Mouse (Mus musculus): ENCODE results near the gene Arfgap3. TPM values are rescaled to one million over a fixed set of nuclear protein-coding genes. Genes with fewer than 3 reads are reported as not detected.

Arfgap3 gene
- total RNA-seq (2023), result 8.8 TPM

DNA sequence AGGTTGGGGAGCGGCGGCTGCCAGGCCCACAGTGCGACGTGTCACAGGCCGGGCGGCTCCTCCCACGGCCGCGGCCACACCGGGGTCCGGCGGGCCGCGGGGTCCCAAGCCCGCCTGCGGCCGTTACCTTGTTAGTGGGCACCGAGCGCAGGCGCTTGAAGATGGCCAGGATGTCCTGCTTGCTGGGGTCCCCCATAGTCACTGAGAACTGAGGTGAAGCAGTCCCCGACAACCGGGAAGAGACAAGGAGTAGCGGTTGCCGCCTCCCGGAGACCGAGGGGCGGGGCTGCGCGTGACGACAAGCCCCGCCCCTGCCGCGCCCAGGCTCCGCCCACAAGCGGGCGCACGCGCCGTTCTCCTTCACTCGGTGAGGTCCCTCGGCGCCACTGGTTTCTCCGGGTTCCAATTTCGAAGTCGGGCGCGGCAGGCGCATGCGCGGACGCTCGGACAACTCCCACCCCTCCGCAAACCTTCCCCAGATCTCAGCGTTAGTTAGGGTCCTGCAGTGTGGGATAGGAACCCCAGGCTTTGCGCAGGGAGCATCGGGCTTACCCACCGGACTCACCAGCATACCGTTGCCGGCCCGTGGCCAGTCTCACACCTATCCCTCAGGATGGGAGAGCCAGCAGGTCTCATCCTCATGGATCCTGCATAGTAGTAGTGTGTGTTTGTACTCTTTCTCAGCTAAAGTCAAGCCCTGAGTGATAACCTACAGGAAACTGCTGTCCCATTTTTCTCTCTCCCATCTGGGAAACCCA, at the start of gene Arfgap3:
Gene Arfgap3 (minus strand): TSS at position 294 of the 758 bp plus-strand sequence.

DNA sequence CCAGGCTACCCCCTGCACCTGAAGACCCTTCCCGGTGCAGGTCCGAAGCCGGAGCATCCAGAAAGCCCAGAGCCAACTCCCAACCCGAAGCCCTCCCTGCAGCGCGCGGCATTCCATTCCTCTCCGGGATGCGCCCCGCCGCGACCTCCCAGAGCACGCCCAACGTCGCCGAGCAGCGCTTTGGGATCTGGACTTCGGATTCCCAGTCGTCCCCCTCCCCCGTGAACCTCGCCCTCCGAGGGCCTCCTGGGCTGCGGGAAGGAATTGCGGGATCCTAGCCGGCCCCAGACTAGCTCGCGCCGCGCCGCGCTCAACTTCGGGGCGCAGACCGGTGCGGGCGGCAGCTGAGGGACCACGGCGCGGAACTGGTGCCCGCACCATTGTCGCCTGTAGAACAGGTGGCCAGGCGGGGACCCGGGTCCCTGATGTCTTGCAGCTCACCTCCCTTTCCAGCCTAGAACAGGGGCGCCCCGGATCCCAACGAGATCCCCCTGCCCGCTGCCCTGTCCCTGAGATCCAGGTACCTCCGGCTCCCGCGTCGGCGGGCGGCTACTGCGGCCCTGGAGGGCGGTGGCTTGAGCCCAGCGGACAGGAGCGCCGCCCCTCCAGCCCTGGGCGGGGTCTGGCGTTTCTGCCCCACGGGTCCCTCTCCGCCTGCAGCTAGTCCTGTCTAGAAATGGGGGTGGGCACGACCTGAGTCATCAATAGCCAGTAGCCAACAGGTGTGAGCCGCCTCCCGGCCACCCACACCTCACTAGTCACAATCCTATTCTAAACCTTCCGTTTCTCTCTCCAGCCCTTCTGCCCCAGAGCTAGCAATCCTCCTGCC, 98.7 kb downstream of the Arfgap3 start, which contains the start of gene A4galt:
Gene A4galt (minus strand): TSS at position 599 of the 829 bp plus-strand sequence.

Other genes starting within 250 kb of the Arfgap3 start
- gene Rrp7a, start 227.4 kb downstream of the Arfgap3 start, total RNA-seq (2023), result 105 TPM
- 199 TPM for gene Poldip3, start 200.9 kb downstream of the Arfgap3 start, total RNA-seq (2023)
- 45.5 TPM for gene Cyb5r3, start 177.7 kb downstream of the Arfgap3 start, total RNA-seq (2023)
- gene A4galt, start 98.5 kb downstream of the Arfgap3 start, total RNA-seq (2023), result not detected
- 28.1 TPM for gene Pacsin2, start 114.4 kb upstream of the Arfgap3 start, total RNA-seq (2023)
- gene Ttll1, start 160.6 kb upstream of the Arfgap3 start, total RNA-seq (2023), result 8.1 TPM
- gene Bik, start 176.6 kb upstream of the Arfgap3 start, total RNA-seq (2023), result 2.5 TPM
- 114 TPM for gene Tspo, start 213.3 kb upstream of the Arfgap3 start, total RNA-seq (2023)
- gene Mcat, start 213.5 kb upstream of the Arfgap3 start, total RNA-seq (2023), result 16.2 TPM
- gene Ttll12, start 244.9 kb upstream of the Arfgap3 start, total RNA-seq (2023), result 21.7 TPM

All from CD4-positive naive resting alpha-beta T cell, adult 57 days (primary cell).